Mouse (Mus musculus) left cerebral cortex, adult 2 months (tissue): ENCODE results near the gene Myrip. TPM values are rescaled to one million over a fixed set of nuclear protein-coding genes. Genes with fewer than 3 reads are reported as not detected.
"Not testable (repeated sequence)": the region's sequence is repeated elsewhere in the genome, so short reads cannot be mapped to it uniquely, and the experiment has no call there.

ENCODE experiments used
- DNase-seq, 2 experiments: peaks; one replicate each; pipeline ENCODE4 v3.0.0; 2021 to 2022; ENCODE audit warnings: low spot score in 2 of 2, mixed read lengths in 1 of 2; ENCODE audit errors: extremely low spot score in 1 of 2
- H3K27ac ChIP-seq: fragments of 200-600 bp; 2 replicates; pipeline ENCODE4 v1.8.1; 2022
- H3K4me3 ChIP-seq: fragments of 200-600 bp; 2 replicates; pipeline ENCODE4 v1.8.1; 2022
- CTCF ChIP-seq: fragments of 200-600 bp; IDR thresholded peaks from 2 replicates; pipeline ENCODE4 v1.8.1; 2022; ENCODE audit warnings: antibody characterized with exemption, mild to moderate bottlenecking, moderate library complexity
- intact Hi-C: fragments of 180-260 bp; cut with DNase I; formaldehyde crosslinking; loops from one replicate; pipeline ENCODE4 v1.15.1; 2025
- total RNA-seq, 2 experiments: library from RNA; stranded (reverse); gene quantifications; 2 replicates each; pipeline ENCODE4 v1.2.3; 2021

Gene Myrip
- total RNA-seq, 2 experiments from 2014 or later: 86.1 to 91.1 TPM

DNA sequence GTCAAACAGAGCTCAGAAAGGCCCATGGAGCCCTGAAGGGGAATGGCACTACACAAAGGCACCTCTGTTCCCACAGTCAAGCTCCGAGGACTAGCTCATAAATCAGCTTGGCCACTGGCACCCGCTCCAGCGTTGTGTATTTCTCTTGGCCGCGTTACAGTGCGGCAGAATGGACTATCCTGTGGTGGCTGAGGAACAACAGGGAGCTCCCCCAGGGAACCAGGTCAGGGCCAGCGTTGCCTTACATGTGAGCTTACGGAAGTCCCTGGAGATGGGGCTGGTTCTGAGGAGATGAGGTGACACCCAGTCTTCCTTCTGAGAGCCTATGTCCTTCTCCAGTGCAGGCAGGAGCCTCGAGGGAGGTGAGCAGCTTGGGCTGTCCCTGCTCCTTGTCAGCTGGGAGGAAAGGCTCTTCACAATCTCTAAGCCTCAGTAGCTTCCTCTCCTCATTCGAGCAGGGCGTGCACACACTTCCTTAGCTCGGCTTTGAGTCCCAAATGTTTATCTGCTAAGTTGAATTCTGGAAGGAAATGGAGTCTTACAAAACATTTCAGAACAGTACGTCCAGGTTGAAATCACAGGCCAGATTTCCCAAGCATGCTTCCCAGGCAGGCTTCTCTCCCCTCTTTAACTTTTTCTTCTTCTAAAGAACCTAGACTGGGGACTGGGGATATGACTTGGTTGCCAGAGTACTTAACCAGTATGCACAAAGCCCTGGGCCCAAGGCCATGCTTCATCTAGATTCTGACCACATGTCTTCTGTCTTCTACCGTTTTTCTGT is 59.3 kb downstream of the Myrip start:
- no peak for TF ChIP-seq CTCF

DNA sequence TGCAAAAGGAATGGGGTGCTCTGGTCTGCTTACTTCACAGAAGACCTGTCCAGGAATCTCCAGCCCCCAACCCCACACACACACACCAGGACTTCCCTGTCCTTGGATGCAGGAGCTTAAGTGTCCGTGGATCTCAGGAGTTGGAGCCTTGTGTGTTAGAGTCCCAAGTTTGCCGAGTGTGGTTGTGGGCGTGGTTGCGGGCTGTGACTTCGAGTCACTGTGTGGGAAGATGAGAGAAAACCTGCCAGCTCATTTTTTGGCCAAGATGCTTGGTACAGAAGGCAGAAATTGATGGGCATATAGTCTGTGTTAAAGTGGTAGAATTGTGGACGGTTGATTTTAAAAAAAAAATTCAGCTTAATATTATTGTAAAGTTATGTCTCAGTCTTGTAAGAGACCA is 60.3 kb downstream of the Myrip start:
- H3K27ac ChIP-seq: peak overlapping the region; percentile 93

More for the DNA sequence above, 59.3 kb downstream of the Myrip start:
- peak; percentile 61 to 62 for DNase-seq
- Histone ChIP-seq H3K27ac (peak overlapping the region; percentile 93), H3K4me3 (no peak overlapping the region)
- intact Hi-C loops: loop anchor here (5.0 kb wide), 1 partner anchor 58 kb away; the partner anchor contains the start of gene Myrip

DNA sequence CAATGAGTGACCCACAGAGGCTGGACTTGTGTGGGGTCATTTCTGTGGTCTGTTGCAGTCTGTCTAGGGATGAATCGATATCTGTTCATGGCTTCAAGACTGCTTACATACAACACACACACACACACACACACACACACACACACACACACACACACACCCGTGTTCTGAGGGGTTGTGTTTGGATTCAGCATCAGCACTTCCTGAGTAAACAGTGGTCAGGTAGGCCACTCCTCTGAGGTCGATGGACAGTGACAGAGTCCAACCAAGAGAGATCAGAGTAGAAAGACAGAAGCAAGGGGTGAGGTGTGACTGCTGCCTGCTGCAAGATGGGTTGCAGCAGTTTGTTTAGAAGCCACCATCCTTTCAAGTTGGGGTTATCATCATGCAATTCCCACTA is 61.4 kb downstream of the Myrip start:
- TF ChIP-seq CTCF: no peak
- Histone ChIP-seq H3K27ac (peak overlapping the region; percentile 93), H3K4me3 (no peak overlapping the region)
- intact Hi-C loops: loop anchor here (5.0 kb wide), 1 partner anchor 60 kb away; the partner anchor contains the start of gene Myrip
- DNase-seq: no peak

More for the DNA sequence above, 60.3 kb downstream of the Myrip start:
- no peak for DNase-seq
- H3K4me3 ChIP-seq: no peak overlapping the region
- intact Hi-C loops: loop anchor here (5.0 kb wide), 1 partner anchor 59 kb away; the partner anchor contains the start of gene Myrip
- no peak for TF ChIP-seq CTCF

DNA sequence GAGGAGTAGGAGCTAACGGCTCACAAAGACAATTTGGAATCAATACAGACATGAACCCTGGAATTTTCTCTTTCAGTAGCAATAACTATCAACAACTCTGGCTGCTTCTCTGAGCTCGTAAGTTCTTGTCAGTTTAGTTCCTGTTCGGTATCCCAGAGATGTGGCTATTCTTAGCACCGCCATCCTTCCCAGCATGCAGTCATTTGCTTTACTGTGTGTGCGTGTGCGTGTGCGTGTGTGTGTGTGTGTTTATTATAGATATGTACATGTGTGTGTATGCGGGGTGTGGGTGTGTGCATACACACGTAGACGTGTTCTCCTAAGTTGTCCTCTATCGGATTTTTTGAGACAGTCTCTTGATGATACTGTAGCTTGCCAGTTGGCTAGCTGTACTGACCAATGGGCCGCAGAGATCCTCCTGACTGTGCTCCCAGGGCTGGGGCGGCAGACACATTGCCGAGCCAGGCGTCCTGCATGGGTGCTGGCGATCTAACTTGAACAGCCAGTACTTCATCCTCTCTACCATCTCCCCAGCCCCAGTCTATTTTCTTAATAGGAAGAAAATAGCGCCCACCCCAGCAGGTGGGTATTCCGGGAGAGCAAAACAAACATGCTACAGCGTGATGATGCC is 63.5 kb downstream of the Myrip start:
- TF ChIP-seq CTCF: no peak
- Histone ChIP-seq H3K27ac (peak overlapping the region; percentile 68), H3K4me3 (no peak overlapping the region)
- intact Hi-C loops: loop anchor here (5.0 kb wide), 1 partner anchor 62 kb away; the partner anchor contains the start of gene Myrip
- DNase-seq: no peak

DNA sequence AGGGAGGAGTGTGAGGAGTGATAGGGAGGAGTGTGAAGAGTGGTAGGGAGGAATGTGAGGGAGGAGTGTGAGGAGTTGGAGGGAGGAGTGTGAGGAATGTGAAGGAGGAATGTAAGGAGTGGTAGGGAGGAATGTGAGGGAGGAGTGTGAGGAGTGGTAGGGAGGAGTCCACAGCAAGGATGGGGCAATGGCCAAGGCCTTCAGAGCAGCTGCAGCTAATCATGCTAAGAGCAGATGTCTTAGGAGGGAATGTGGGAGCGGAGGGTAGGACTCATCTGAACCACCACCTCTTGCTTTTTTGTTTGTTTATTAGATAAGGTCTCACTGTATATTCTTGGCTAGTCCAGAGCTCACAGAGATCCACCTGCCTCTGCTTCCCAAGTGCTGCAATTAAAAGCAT is 66.2 kb downstream of the Myrip start:
- no peak for DNase-seq
- no peak overlapping the region for H3K4me3 ChIP-seq
- intact Hi-C loops: no loop called here
- TF ChIP-seq CTCF: no peak
- H3K27ac ChIP-seq: no peak overlapping the region

DNA sequence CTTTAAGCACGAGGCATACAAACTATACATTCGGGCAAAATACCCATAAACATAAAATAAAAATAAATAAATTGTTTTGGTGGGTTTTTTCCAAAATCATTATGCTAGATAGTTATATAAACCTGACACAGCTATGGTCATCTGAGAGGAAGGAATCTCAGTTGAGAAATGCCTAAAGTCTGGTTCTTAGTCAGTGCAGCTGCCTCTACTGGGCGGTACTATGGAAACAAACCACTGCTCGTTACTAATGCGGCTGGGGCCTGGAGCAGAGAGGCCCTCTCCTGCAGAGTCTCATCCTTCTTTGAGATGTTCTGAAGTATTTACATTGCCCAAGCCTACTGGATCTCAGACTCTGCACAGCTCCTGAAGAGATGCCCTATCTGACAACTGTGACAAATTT is 70.3 kb downstream of the Myrip start:
- H3K27ac ChIP-seq: peak overlapping the region; percentile 72
- no peak overlapping the region for H3K4me3 ChIP-seq
- no peak for DNase-seq
- TF ChIP-seq CTCF: no peak
- intact Hi-C loops: no loop called here

DNA sequence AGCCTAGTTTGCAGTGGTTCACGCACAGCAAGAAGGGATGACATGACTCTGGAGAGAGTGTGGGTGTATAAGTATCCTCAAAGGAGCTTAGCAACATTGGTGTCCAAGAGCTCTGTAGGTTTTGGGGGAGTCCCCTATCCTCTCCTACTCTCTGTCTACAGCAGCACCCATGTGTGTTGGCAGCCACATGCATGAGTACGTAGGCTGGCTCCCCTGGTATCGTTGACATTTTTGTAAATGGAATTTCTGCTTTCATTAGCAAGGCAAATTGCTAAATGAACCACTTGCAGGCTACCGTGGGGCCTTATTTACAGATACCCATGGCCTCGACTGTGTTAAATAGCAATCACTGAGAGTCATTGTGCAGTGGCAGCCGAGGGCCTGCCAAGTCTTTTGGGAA is 71.0 kb downstream of the Myrip start:
- Histone ChIP-seq H3K27ac (peak overlapping the region; percentile 72), H3K4me3 (no peak overlapping the region)
- no peak for DNase-seq
- no peak for TF ChIP-seq CTCF
- intact Hi-C loops: no loop called here

DNA sequence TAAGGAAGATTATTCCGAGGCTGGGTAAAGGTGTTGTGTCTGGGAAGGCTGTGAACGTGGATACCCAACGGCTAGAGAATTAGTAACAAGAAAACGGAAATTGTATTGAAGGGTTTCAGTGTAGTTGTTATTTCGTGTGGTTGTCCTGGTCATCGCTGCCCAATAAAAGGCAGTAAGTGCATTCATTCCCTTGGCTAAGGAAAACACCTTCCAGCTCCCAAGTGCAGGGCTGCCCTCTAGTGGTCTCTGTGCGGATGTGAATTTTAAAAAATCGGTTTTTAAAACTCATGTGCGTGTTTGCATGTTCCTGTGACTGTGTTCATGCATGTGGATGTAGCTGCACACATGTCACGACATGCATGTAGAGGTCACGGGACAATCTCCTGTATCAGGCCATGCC is 76.4 kb downstream of the Myrip start:
- peak; percentile 88 for TF ChIP-seq CTCF
- no peak overlapping the region for H3K4me3 ChIP-seq
- peak; percentile 47 to 49 for DNase-seq
- intact Hi-C loops: loop anchor here (1.0 to 5.0 kb wide), 3 partner anchors 73 to 187 kb away; no protein-coding TSS in a partner anchor
- no peak overlapping the region for H3K27ac ChIP-seq

DNA sequence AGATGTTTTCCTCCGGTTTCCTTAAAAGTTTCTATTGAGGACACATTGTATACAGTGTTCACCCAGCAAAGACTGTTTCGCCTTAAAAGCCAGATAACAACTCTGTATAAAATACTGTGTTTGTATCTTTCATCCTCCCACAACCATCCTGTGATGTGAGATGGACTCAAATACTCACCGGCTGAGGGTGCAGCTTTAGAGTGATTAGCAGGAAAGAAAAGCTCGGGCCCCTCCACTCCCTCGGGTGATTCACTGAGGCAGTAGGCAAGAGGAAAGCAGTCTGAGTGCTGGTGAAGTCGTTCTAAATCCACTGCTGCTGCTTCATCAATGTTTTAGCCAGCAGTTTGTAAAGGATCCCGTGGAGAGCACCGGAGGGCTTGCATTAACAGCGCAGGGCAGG is 93.9 kb downstream of the Myrip start:
- intact Hi-C loops: no loop called here
- no peak overlapping the region for H3K4me3 ChIP-seq
- H3K27ac ChIP-seq: peak overlapping the region; percentile 61
- DNase-seq: no peak
- TF ChIP-seq CTCF: no peak

DNA sequence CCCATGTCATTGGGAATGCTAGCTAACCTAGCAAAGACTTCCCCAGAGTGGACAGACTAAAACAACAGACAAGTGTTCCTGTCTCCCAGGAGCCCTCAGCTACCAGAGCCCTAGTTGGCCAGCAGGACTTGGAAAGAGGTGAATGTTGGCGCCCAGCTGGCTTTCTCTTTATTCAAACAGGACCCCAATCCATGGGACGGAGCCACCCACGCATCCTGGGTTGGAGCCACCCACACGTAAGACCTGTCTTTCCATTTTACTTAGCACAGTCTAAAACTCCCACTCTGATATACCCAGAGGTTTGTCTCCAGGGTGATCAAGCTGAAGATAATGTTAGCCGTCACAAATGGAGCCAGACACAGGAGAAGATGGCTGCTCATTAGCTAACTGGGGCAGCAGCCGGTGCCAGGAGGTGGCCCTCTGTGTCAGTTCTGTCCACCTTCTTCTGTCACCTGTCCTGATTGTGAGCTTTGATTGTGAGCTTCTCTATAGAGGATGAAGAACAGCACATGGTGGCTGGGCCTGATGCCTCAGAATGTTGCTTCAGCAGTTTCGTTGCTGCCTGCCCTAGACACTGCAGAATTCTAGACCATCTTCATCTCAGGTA is 95.4 kb downstream of the Myrip start:
- peak overlapping the region; percentile 60 for H3K27ac ChIP-seq
- H3K4me3 ChIP-seq: no peak overlapping the region
- TF ChIP-seq CTCF: no peak
- intact Hi-C loops: no loop called here
- DNase-seq: peak in 1 of 2 experiments; percentile 41

DNA sequence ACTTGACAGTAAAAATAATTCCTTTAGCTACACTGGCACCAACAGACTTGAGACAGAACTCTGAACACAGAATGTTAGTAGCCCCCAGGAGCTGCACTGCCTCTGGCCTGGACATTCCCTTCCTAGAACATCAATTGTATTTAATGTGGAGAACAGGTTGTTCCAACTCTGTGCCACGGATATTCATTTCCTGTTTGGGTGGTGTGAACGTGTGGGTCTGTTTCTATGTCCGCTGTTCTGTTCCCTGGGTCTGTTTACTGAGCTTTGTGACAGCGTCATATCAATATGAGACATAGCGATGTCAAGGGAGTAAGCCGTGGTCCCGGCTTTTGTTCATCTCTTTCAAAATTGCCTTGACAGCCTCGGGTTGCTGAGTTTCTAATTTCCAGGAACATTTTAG is 97.0 kb downstream of the Myrip start:
- Histone ChIP-seq H3K4me3 (no peak overlapping the region), H3K27ac (peak overlapping the region; percentile 50)
- TF ChIP-seq CTCF: no peak
- intact Hi-C loops: no loop called here
- DNase-seq: no peak

DNA sequence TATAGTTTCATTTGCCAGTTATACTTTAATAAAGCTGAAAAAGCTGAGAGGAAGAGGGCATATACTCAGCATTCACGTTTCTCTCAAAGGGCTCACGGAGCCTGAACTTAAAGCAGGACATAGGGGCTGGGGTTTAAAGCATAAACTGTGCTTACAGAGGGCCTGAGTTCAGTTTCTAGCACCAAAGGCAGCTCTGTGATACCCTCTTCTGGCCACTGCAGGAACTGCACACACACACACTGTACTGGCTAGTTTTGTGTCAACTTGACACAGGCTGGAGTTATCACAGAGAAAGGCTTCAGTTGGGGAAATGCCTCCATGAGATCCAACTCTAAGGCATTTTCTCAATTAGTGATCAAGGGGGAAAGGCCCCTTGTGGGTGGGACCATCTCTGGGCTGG is 98.2 kb downstream of the Myrip start:
- DNase-seq, intact Hi-C loops, H3K27ac ChIP-seq, H3K4me3 ChIP-seq: not testable (repeated sequence)
- peak; percentile 56 for TF ChIP-seq CTCF
